Comparison of ENCODE assay signal across 9 mouse cellular contexts in the genomic region with DNA sequence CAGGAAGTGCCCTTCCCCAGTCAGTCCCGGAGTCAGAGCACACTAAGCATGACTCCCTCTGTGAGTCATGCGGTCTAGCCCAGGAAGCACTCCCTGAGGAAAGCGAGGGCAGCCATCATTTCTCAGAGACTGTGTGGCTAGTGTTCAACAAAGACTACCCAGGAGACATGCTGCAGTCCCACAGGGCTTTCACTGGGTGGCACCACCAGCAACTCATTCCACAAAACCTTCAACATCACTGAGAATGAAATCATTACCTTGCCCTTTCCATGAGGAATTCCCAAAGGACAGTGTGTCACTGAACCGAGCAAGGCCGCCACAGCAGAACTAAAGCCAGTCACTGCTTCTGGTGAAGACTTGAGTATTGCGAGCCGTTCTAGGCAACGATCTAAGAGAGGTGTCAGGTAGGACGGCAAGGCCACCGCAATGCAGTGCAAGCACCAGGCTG. TPM values are rescaled to one million over a fixed set of nuclear protein-coding genes. Genes with fewer than 3 reads are reported as not detected.
DNase-seq lines count a peak whose midpoint lies in the region; ATAC-seq lines count a peak whose summit lies in the region.
"Had no signal": no experiment of that assay in that cellular context is flagged by ENCODE, and none has a peak within 500 bp of the region (broad histone marks: within the 10 kb centered on the region; RNA-seq: fewer than 3 reads in every experiment).

No protein-coding gene starts in this region.

- DNase-seq in heart, postnatal 10 days, result peak; percentile 16 to 33
- DNase-seq in lung, postnatal 10 days, result peak; percentile 3
- DNase-seq in lung, postnatal 14 days, result no peak
- DNase-seq in adrenal gland, adult (ENCODE audit: inconsistent age in 2 of 2, low spot score in 1 of 2), result peak; percentile 78 to 86
- DNase-seq in retina, postnatal 1 day, result peak; percentile 12
- DNase-seq in spleen, postnatal 36 days (ENCODE audit: low spot score in 2 of 2), result no peak
- DNase-seq: cerebellum, adult 11 months had no signal

- no peaks in the 10 kb centered on the region for H3K9me3 ChIP-seq in heart, embryonic 12.5 days (replicated peaks)

- H3K4me3 ChIP-seq in heart, embryonic 12.5 days, result no peak overlapping the region
- H3K4me3 ChIP-seq: erythroblast, embryonic 14.5 days had no signal

- no peak overlapping the region for H3K27ac ChIP-seq in heart, embryonic 12.5 days (ENCODE audit: poor library complexity, severe bottlenecking)

- ATAC-seq in heart, embryonic 12.5 days (ENCODE audit: insufficient number of reproducible peaks, low FRiP score), result no peak

- H3K27me3 ChIP-seq in heart, embryonic 12.5 days (replicated peaks), result no peaks in the 10 kb centered on the region

- H3K9ac ChIP-seq in heart, embryonic 12.5 days, result no peak overlapping the region

- H3K36me3 ChIP-seq in heart, embryonic 12.5 days, result peaks cover 78% of the 10 kb centered on the region

- H3K4me1 ChIP-seq in heart, embryonic 12.5 days (replicated peaks), result no peaks in the 10 kb centered on the region

- intact Hi-C loops in heart, postnatal 10 days (cut with DNase I), result no loop called here

- WGBS in heart, embryonic 12.5 days, result 77% methylated on average over 10 of the region's 10 CpGs

- no peak overlapping the region for H3K4me2 ChIP-seq in heart, embryonic 12.5 days

RNA-seq across cellular contexts. Expression of gene Heatr5a, which starts 23.6 kb away (rescaled TPM):
- total RNA-seq in heart, postnatal 10 days (2021), result 10 to 100 TPM; 21.8 to 23.0 TPM
- 13.3 and 15.5 TPM in 2 replicates for polyA plus RNA-seq in heart, embryonic 12.5 days (2016; fragmentation: Nextera tagmentation; extraction: Ambion mirVana)

RNA-seq across cellular contexts. Expression of gene Dtd2, which starts 58.8 kb away (rescaled TPM):
- total RNA-seq in heart, postnatal 10 days (2021), result 1 to 10 TPM; 6.8 to 8.4 TPM
- 15.8 and 16.7 TPM in 2 replicates for polyA plus RNA-seq in heart, embryonic 12.5 days (2016; fragmentation: Nextera tagmentation; extraction: Ambion mirVana)

Comparison
In these comparisons a context has a peak if more than half of its experiments do, and no peak if none do; other contexts are left out.
1. DNase-seq: peak in heart, postnatal 10 days (2 of 2), lung, postnatal 10 days (single experiment), adrenal gland, adult (2 of 2) and retina, postnatal 1 day (single experiment); none in lung, postnatal 14 days (single experiment) and spleen, postnatal 36 days (0 of 2).